Mouse (Mus musculus): ENCODE data around the gene Abcc3. TPM values are rescaled to one million over a fixed set of nuclear protein-coding genes. Genes with fewer than 3 reads are reported as not detected.

Gene Abcc3
- total RNA-seq, 2 experiments from 2014 or later = 1.4 to 2.4 TPM

GRCm38 (mm10) chr11:94327693-94328643 lies 64.8 kb downstream of the Abcc3 start, which contains the start of gene Ankrd40:
Ankrd40 (plus strand) TSS chr11:94328001.
- DNase-seq (ENCODE audit: low spot score in 2 of 2) = peak; percentile 97 to 98

GRCm38 (mm10) chr11:94326961-94327411 lies 65.8 kb downstream of the Abcc3 start:
- peak in 1 of 2 experiments; percentile 46 for DNase-seq (ENCODE audit: low spot score in 2 of 2)

DNA sequence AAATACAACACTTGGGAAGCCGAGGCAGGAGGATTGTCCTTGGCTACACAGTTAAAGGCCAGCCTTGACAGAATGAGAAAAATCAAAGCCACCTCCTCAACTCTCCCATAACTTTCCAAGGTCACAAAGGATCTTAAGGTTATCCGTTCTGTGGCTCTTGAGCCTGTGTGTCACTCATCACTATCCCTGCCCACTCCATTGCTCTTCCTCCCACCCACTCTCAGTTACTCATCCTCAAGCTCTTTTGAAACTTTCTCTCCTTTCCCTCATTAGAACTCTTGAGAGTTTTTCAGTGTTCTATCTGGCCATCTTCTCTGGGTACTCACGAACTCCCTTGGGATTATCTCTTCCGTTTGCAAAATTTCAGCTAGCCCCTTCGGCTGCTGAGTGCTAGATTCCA lies 68.2 kb downstream of the Abcc3 start:
- no peak for DNase-seq (ENCODE audit: low spot score in 2 of 2)

- no peak for DNase-seq (ENCODE audit: low spot score in 2 of 2)
Measured at GRCm38 (mm10) chr11:94323271-94323925, 69.4 kb downstream of the Abcc3 start.

- no peak for DNase-seq (ENCODE audit: low spot score in 2 of 2)
Measured at GRCm38 (mm10) chr11:94322636-94323035, 70.2 kb downstream of the Abcc3 start.

GRCm38 (mm10) chr11:94321931-94322400 lies 70.8 kb downstream of the Abcc3 start, which contains the start of gene Luc7l3:
Luc7l3 (minus strand) TSS chr11:94321988.
- DNase-seq (ENCODE audit: low spot score in 2 of 2) = peak; percentile 89 to 96

DNA sequence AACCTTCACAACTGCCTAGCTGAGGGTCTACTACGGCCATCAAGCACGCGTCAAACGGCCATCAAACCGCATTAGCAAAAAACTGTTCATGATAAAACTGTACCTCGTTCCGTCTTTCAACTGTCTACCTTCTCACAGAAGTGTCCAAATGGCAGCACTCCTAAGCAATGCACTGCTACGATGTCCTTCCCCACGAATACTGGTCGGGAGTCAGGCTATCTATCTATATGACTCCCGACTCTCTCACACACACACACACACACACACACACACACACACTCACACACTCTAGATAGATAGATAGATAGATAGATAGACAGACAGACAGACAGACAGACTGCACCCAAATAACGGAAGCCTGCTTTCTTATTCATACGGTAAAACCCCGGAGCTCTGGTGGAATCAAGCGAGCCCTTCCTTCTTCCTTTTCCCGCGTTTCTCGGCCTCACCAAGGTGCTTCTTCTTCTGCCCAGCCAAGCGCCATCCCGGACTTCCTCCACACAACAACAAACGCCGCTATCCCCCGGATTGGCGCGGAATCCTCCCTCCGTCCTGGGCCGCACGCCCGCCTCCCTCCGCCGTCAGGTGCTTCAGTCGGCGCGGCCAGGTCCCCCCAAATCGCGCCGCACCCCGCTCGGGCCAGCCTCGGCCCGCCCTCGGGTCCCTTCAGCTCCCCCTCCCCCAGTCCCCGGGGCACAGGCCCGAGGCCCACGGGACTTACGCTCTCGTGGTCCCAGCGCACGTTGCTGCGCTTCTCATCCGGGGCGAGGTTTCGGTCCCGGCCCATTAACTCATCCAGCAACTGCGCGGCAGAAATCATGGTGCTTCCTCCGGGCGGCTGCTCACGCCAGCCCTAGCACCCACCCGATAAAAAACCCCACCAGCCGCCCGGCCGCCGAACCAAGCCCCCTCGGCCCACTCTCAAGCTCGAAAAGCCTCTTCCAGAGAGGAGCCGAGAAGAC lies 71.5 kb downstream of the Abcc3 start:
- DNase-seq (ENCODE audit: low spot score in 2 of 2) = peak in 1 of 2 experiments; percentile 21

GRCm38 (mm10) chr11:94318056-94318455 lies 74.7 kb downstream of the Abcc3 start:
- DNase-seq (ENCODE audit: low spot score in 2 of 2) = no peak

DNA sequence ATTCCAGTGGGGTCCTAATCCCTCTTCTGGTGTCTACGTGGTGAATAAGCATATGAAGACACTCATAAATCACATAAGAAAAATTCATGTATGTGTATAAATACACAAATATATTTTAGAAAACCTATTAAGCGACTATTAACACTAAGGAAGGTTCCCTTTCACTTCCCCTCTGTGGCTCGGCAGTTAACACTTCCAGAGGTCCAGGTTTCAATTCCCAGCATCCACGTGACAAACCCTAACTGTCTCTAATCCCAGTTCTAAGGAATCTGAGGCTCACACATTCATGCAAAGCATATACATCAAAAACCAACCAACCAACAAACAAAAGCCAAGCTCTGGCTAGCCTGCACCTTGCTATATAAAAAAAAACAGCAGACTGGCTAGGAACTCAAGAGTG lies 75.3 kb downstream of the Abcc3 start:
- no peak for DNase-seq (ENCODE audit: low spot score in 2 of 2)

DNA sequence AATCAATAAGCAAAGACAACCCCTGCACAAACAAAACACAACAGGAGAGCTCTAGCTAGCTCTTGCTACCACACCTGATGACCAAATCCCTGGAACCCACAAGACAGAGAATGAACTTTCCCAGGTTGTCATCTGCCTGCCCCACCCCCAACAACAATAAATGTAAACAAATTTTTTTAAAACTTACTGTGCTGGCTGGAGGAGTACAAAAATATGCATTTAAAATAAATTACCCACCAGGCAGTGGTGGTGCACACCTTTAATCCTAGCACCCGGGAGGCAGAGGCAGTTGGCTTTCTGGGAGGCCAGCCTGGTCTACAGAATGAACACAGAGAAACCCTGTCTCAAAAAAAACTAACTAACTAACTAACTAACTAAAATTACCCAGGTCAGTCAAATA lies 75.8 kb downstream of the Abcc3 start:
- DNase-seq (ENCODE audit: low spot score in 2 of 2) = no peak

DNA sequence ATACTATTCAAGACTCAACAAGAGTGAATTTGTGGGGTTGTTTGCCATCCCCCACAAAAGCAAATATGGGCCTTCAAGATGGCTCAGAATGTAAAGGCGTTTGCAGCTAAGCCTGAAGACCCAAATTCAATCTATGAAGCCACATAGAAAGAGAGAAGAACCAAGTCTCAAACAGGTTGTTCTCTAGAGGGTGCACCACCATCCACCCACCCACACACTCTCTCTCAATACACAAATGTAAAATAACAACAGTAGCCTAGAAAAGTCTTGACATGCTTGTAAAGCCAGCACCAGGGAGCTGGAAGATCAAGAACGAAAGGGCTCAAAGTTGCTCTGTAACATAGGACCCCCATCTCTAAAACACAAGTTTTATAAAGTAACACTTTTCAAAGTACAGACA lies 76.3 kb downstream of the Abcc3 start:
- no peak for DNase-seq (ENCODE audit: low spot score in 2 of 2)

DNA sequence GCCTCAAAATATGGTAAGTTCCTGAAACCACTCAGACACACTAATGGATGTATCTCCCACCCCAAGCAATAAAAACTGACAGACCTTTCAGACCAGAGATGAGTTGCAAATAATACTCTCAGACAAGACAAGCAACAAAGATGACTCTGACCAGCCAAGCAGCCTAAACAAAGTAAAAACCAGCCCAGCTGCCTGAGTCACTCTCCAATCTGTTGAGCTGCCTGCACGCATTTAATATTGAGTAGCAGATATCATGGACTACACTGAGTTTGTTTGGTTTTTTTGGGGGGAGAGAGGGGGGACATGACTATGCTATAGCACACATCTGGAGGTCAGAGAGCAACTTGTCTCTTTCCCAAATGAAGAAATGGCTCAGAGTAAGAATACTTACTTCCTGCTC lies 77.5 kb downstream of the Abcc3 start:
- no peak for DNase-seq (ENCODE audit: low spot score in 2 of 2)

GRCm38 (mm10) chr11:94314098-94314652 lies 78.6 kb downstream of the Abcc3 start:
- DNase-seq (ENCODE audit: low spot score in 2 of 2) = no peak

GRCm38 (mm10) chr11:94312733-94313132 lies 80.1 kb downstream of the Abcc3 start:
- no peak for DNase-seq (ENCODE audit: low spot score in 2 of 2)

- no peak for DNase-seq (ENCODE audit: low spot score in 2 of 2)
Measured at GRCm38 (mm10) chr11:94294996-94295845, 97.6 kb downstream of the Abcc3 start.
